Mouse (Mus musculus) cerebellum, postnatal 36 days (tissue): Measurements from ENCODE around the gene Macrod1.
"Not testable (repeated sequence)": the region's sequence is repeated elsewhere in the genome, so short reads cannot be mapped to it uniquely, and the experiment has no call there.

Experiments used
- DNase-seq, 2 experiments: peaks; one replicate each; pipeline ENCODE4 v3.0.0; 2021 to 2022; ENCODE audit warnings: mixed read lengths in 2 of 2

Gene Macrod1

GRCm38 (mm10) chr19:7056248-7057087 is at the start of gene Macrod1:
Gene Macrod1, plus strand, starts transcription at chr19:7056810.
- peak; percentile 77 to 79 for DNase-seq

GRCm38 (mm10) chr19:7006892-7007593 is 49.6 kb upstream of the Macrod1 start:
- no peak for DNase-seq

GRCm38 (mm10) chr19:7012426-7012825 is 44.2 kb upstream of the Macrod1 start:
- DNase-seq: no peak

GRCm38 (mm10) chr19:7013984-7014383 is 42.6 kb upstream of the Macrod1 start:
- no peak for DNase-seq

GRCm38 (mm10) chr19:7014481-7015135 is 42.0 kb upstream of the Macrod1 start:
- DNase-seq: no peak

- DNase-seq: no peak
These were observed 38.8 kb upstream of the Macrod1 start for GRCm38 (mm10) chr19:7017541-7018457.

GRCm38 (mm10) chr19:7018546-7018945 is 38.1 kb upstream of the Macrod1 start:
- no peak for DNase-seq

GRCm38 (mm10) chr19:7019191-7019590 is 37.4 kb upstream of the Macrod1 start, which contains the start of gene Fermt3:
Gene Fermt3, minus strand, starts transcription at chr19:7019469.
- no peak for DNase-seq

- peak; percentile 67 to 69 for DNase-seq
These were observed 36.4 kb upstream of the Macrod1 start for GRCm38 (mm10) chr19:7020224-7020641.

- DNase-seq: no peak
These were observed 27.1 kb upstream of the Macrod1 start for GRCm38 (mm10) chr19:7029531-7029930.

- no peak for DNase-seq
These were observed 22.6 kb upstream of the Macrod1 start for GRCm38 (mm10) chr19:7034006-7034405.

- peak; percentile 57 to 60 for DNase-seq
These were observed 17.4 kb upstream of the Macrod1 start for GRCm38 (mm10) chr19:7039088-7039720.

- DNase-seq: peak; percentile 98 to 99
These were observed 16.6 kb upstream of the Macrod1 start, which contains the start of gene Stip1 for GRCm38 (mm10) chr19:7039841-7040636. Gene Stip1, minus strand, starts transcription at chr19:7039967.

- no peak for DNase-seq
These were observed 15.9 kb upstream of the Macrod1 start for GRCm38 (mm10) chr19:7040637-7041130.

- no peak for DNase-seq
These were observed 15.4 kb upstream of the Macrod1 start for GRCm38 (mm10) chr19:7041171-7041570.

GRCm38 (mm10) chr19:7044279-7044678 is 12.3 kb upstream of the Macrod1 start:
- no peak for DNase-seq

- no peak for DNase-seq
These were observed 11.9 kb upstream of the Macrod1 start for GRCm38 (mm10) chr19:7044706-7045105.

GRCm38 (mm10) chr19:7053382-7053781 is 3.2 kb upstream of the Macrod1 start:
- DNase-seq: not testable (repeated sequence)

GRCm38 (mm10) chr19:7054772-7055171 is 1.8 kb upstream of the Macrod1 start:
- no peak for DNase-seq

GRCm38 (mm10) chr19:7055173-7055572 is 1.4 kb upstream of the Macrod1 start:
- no peak for DNase-seq
